Mouse (Mus musculus): ENCODE data around the gene Myrf. TPM values are rescaled to one million over a fixed set of nuclear protein-coding genes. Genes with fewer than 3 reads are reported as not detected.

The Myrf gene
- total and polyA plus RNA-seq, 2 experiments from 2014 or later = 0.91 to 2.2 TPM

GRCm38 (mm10) chr19:10222656-10223055, 17.9 kb downstream of the Myrf start:
- no peak for DNase-seq (ENCODE audit: low spot score)
- Histone ChIP-seq H3K36me3 (ENCODE audit: insufficient read depth, low read length) (no peaks in the 10 kb centered on the region), H3K27me3 (ENCODE audit: insufficient read depth, low read length) (no peaks in the 10 kb centered on the region), H3K27ac (ENCODE audit: low read depth, low read length) (no peak overlapping the region), H3K4me2 (ENCODE audit: low read depth, low read length, poor library complexity, severe bottlenecking) (no peak overlapping the region), H3K4me1 (ENCODE audit: insufficient read depth, low read length) (no peaks in the 10 kb centered on the region), H3K9me3 (ENCODE audit: low read length) (no peaks in the 10 kb centered on the region), H3K4me3 (ENCODE audit: low read depth, low read length) (no peak overlapping the region), H3K9ac (replicated peaks; ENCODE audit: low read length, poor library complexity, severe bottlenecking) (no peak overlapping the region)
- TF ChIP-seq CTCF (IDR thresholded peaks at IDR 0.05) = no peak
- no peak for ATAC-seq (ENCODE audit: low FRiP score)
- 51% methylated on average over 7 of the region's 8 CpGs for WGBS

GRCm38 (mm10) chr19:10221585-10221984, 19.0 kb downstream of the Myrf start:
- ATAC-seq (ENCODE audit: low FRiP score) (no peak), DNase-seq (ENCODE audit: low spot score) (peak; percentile 17)
- Histone ChIP-seq H3K27me3 (ENCODE audit: insufficient read depth, low read length) (no peaks in the 10 kb centered on the region), H3K4me3 (ENCODE audit: low read depth, low read length) (no peak overlapping the region), H3K4me1 (ENCODE audit: insufficient read depth, low read length) (no peaks in the 10 kb centered on the region), H3K9ac (replicated peaks; ENCODE audit: low read length, poor library complexity, severe bottlenecking) (no peak overlapping the region), H3K9me3 (ENCODE audit: low read length) (no peaks in the 10 kb centered on the region), H3K4me2 (ENCODE audit: low read depth, low read length, poor library complexity, severe bottlenecking) (no peak overlapping the region), H3K36me3 (ENCODE audit: insufficient read depth, low read length) (no peaks in the 10 kb centered on the region), H3K27ac (ENCODE audit: low read depth, low read length) (no peak overlapping the region)
- WGBS = 48% methylated on average over 4 of the region's 4 CpGs
- no peak for TF ChIP-seq CTCF (IDR thresholded peaks at IDR 0.05)

GRCm38 (mm10) chr19:10219593-10219992, 21.0 kb downstream of the Myrf start:
- Histone ChIP-seq H3K4me1 (ENCODE audit: insufficient read depth, low read length) (no peaks in the 10 kb centered on the region), H3K4me2 (ENCODE audit: low read depth, low read length, poor library complexity, severe bottlenecking) (no peak overlapping the region), H3K9me3 (ENCODE audit: low read length) (no peaks in the 10 kb centered on the region), H3K27me3 (ENCODE audit: insufficient read depth, low read length) (no peaks in the 10 kb centered on the region), H3K27ac (ENCODE audit: low read depth, low read length) (no peak overlapping the region), H3K9ac (replicated peaks; ENCODE audit: low read length, poor library complexity, severe bottlenecking) (no peak overlapping the region), H3K36me3 (ENCODE audit: insufficient read depth, low read length) (no peaks in the 10 kb centered on the region), H3K4me3 (ENCODE audit: low read depth, low read length) (no peak overlapping the region)
- DNase-seq (ENCODE audit: low spot score) (no peak), ATAC-seq (ENCODE audit: low FRiP score) (no peak)
- TF ChIP-seq CTCF (IDR thresholded peaks at IDR 0.05) = no peak
- WGBS = 74% methylated on average over 6 of the region's 6 CpGs

GRCm38 (mm10) chr19:10219108-10219507, 21.4 kb downstream of the Myrf start:
- Histone ChIP-seq H3K9me3 (ENCODE audit: low read length) (no peaks in the 10 kb centered on the region), H3K4me2 (ENCODE audit: low read depth, low read length, poor library complexity, severe bottlenecking) (no peak overlapping the region), H3K27ac (ENCODE audit: low read depth, low read length) (no peak overlapping the region), H3K4me3 (ENCODE audit: low read depth, low read length) (no peak overlapping the region), H3K27me3 (ENCODE audit: insufficient read depth, low read length) (no peaks in the 10 kb centered on the region), H3K9ac (replicated peaks; ENCODE audit: low read length, poor library complexity, severe bottlenecking) (no peak overlapping the region), H3K4me1 (ENCODE audit: insufficient read depth, low read length) (no peaks in the 10 kb centered on the region), H3K36me3 (ENCODE audit: insufficient read depth, low read length) (no peaks in the 10 kb centered on the region)
- ATAC-seq (ENCODE audit: low FRiP score) (no peak), DNase-seq (ENCODE audit: low spot score) (peak; percentile 58)
- TF ChIP-seq CTCF (IDR thresholded peaks at IDR 0.05) = peak; percentile 72
- WGBS = 43% methylated on average over 3 of the region's 3 CpGs

GRCm38 (mm10) chr19:10216101-10216500, 24.4 kb downstream of the Myrf start:
- Histone ChIP-seq H3K9ac (replicated peaks; ENCODE audit: low read length, poor library complexity, severe bottlenecking) (no peak overlapping the region), H3K27me3 (ENCODE audit: insufficient read depth, low read length) (no peaks in the 10 kb centered on the region), H3K27ac (ENCODE audit: low read depth, low read length) (no peak overlapping the region), H3K4me1 (ENCODE audit: insufficient read depth, low read length) (no peaks in the 10 kb centered on the region), H3K4me3 (ENCODE audit: low read depth, low read length) (no peak overlapping the region), H3K4me2 (ENCODE audit: low read depth, low read length, poor library complexity, severe bottlenecking) (no peak overlapping the region), H3K36me3 (ENCODE audit: insufficient read depth, low read length) (peaks cover 15% of the 10 kb centered on the region; the same call in 1 of the 2 replicates), H3K9me3 (ENCODE audit: low read length) (no peaks in the 10 kb centered on the region)
- TF ChIP-seq CTCF (IDR thresholded peaks at IDR 0.05) = no peak
- ATAC-seq (ENCODE audit: low FRiP score) = no peak
- WGBS = 88% methylated on average over 8 of the region's 8 CpGs
- DNase-seq (ENCODE audit: low spot score) = no peak

GRCm38 (mm10) chr19:10213796-10214471, 26.6 kb downstream of the Myrf start:
- Histone ChIP-seq H3K4me3 (ENCODE audit: low read depth, low read length) (no peak overlapping the region), H3K9me3 (ENCODE audit: low read length) (no peaks in the 10 kb centered on the region), H3K9ac (replicated peaks; ENCODE audit: low read length, poor library complexity, severe bottlenecking) (no peak overlapping the region), H3K27me3 (ENCODE audit: insufficient read depth, low read length) (no peaks in the 10 kb centered on the region), H3K36me3 (ENCODE audit: insufficient read depth, low read length) (peaks cover 25% of the 10 kb centered on the region; the same call in 1 of the 2 replicates), H3K4me1 (ENCODE audit: insufficient read depth, low read length) (no peaks in the 10 kb centered on the region), H3K4me2 (ENCODE audit: low read depth, low read length, poor library complexity, severe bottlenecking) (no peak overlapping the region), H3K27ac (ENCODE audit: low read depth, low read length) (no peak overlapping the region)
- WGBS = 95% methylated on average over 10 of the region's 10 CpGs
- TF ChIP-seq CTCF (IDR thresholded peaks at IDR 0.05) = no peak
- DNase-seq (ENCODE audit: low spot score) (no peak), ATAC-seq (ENCODE audit: low FRiP score) (no peak)

All from midbrain, postnatal 0 days (tissue).